Mouse (Mus musculus): Measurements from ENCODE around the gene Foxf1. TPM values are rescaled to one million over a fixed set of nuclear protein-coding genes. Genes with fewer than 3 reads are reported as not detected.

The Foxf1 gene
- 105 and 126 TPM in 2 replicates for polyA plus RNA-seq (2015; fragmentation: Nextera tagmentation; extraction: Ambion mirVana)

DNA sequence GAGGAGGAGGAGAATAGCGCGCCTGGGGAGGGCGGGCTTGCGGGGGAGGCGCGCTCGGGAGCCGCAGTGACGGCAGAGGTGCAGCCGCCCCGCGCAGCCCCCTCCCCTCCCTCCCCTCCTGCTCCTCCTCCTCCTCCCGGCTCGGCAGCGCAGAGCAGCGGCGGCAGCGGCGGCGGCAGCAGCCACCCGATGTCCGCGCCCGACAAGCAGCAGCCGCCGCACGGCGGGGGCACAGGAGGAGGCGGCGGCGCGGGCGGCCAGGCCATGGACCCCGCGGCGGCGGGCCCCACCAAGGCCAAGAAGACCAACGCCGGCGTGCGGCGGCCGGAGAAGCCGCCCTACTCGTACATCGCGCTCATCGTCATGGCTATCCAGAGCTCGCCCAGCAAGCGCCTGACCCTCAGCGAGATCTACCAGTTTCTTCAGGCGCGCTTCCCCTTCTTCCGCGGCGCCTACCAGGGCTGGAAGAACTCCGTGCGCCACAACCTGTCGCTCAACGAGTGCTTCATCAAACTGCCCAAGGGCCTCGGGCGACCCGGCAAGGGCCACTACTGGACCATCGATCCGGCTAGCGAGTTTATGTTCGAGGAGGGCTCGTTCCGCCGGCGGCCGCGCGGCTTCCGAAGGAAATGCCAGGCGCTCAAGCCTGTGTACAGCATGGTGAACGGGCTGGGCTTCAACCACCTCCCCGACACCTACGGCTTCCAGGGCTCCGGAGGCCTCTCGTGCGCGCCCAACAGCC lies at the start of gene Foxf1:
Gene Foxf1 (plus strand): TSS at position 177 of the 742 bp plus-strand sequence.
- Histone ChIP-seq H3K4me1 (replicated peaks) (0 out of 2 replicates have a peak, but pooled peaks cover 2% of the 10 kb centered on the region), H3K9ac (peak within 1 kb of the TSS; percentile 81), H3K27me3 (replicated peaks) (peaks cover 80% of the 10 kb centered on the region), H3K4me3 (replicated peaks) (peak within 1 kb of the TSS; percentile 68), H3K9me3 (no peaks in the 10 kb centered on the region), H3K36me3 (no peaks in the 10 kb centered on the region), H3K4me2 (replicated peaks) (peak within 1 kb of the TSS; percentile 87), H3K27ac (peak within 1 kb of the TSS; percentile 98)
- under 1% methylated on average over 71 of the region's 83 CpGs for WGBS
- ATAC-seq: peak; percentile 76

GRCm38 (mm10) chr8:121035611-121036010 lies 48.6 kb upstream of the Foxf1 start:
- ATAC-seq: no peak

DNA sequence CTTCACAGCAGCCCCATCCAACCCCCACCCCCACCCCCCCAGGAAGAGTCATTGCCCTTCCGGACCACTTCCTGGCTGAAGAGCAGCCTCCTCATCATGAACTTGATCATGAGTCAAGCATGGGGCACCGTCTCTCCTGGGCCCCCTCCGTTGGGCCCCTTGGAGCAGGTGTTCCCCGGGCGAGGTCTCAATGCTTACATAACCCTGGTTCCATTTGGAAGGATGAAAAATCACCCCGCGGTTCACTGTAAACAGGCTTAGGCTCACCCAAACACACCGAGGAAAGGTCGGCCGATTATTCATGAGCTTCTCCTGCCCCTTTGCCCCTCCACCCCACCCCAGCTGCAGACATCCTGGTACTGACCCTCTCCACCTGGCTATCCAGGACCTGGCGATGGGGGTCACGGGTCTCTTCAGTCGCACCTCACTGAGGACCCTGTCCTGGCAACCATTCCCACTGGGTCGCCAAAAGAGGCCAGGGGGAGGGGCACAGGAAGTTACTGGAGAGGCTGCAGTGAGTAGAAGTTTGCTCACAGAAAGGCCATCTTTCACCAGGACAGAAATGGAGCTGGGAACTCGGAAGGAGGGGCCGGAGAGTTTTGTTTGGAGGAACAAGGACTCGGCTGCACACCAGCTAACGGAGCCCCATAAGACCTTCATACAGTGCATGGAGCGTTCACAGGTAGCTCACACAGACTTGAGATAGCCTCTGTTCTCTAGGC lies 40.3 kb upstream of the Foxf1 start:
- peaks cover 9% of the 10 kb centered on the region for H3K4me1 ChIP-seq (replicated peaks)
- H3K36me3 ChIP-seq: no peaks in the 10 kb centered on the region
- peak; percentile 73 for ATAC-seq
- 0 out of 2 replicates have a peak overlapping the region, but pooled peaks have one; percentile 6 for H3K4me3 ChIP-seq (replicated peaks)
- no peaks in the 10 kb centered on the region for H3K27me3 ChIP-seq (replicated peaks)
- H3K27ac ChIP-seq: peak overlapping the region; percentile 75; the same call in 1 of the 2 replicates
- WGBS: 23% methylated on average over 19 of the region's 19 CpGs
- H3K4me2 ChIP-seq (replicated peaks): peak overlapping the region; percentile 42
- H3K9me3 ChIP-seq: no peaks in the 10 kb centered on the region
- no peak overlapping the region for H3K9ac ChIP-seq

More at GRCm38 (mm10) chr8:121035611-121036010, 48.6 kb upstream of the Foxf1 start:
- H3K27me3 ChIP-seq (replicated peaks): no peaks in the 10 kb centered on the region
- no peak overlapping the region for H3K4me3 ChIP-seq (replicated peaks)
- 36% methylated on average over 8 of the region's 8 CpGs for WGBS
- 0 out of 2 replicates have a peak, but pooled peaks cover 3% of the 10 kb centered on the region for H3K4me1 ChIP-seq (replicated peaks)
- H3K36me3 ChIP-seq: no peaks in the 10 kb centered on the region
- no peak overlapping the region for H3K4me2 ChIP-seq (replicated peaks)
- 0 out of 2 replicates have a peak overlapping the region, but pooled peaks have one; percentile 11 for H3K27ac ChIP-seq
- no peak overlapping the region for H3K9ac ChIP-seq
- H3K9me3 ChIP-seq: no peaks in the 10 kb centered on the region

GRCm38 (mm10) chr8:121047441-121047840 lies 36.7 kb upstream of the Foxf1 start:
- no peaks in the 10 kb centered on the region for H3K36me3 ChIP-seq
- no peaks in the 10 kb centered on the region for H3K27me3 ChIP-seq (replicated peaks)
- peaks cover 9% of the 10 kb centered on the region for H3K4me1 ChIP-seq (replicated peaks)
- H3K9me3 ChIP-seq: no peaks in the 10 kb centered on the region
- WGBS: 70% methylated on average over 9 of the region's 9 CpGs
- H3K4me3 ChIP-seq (replicated peaks): no peak overlapping the region
- no peak overlapping the region for H3K27ac ChIP-seq
- no peak overlapping the region for H3K4me2 ChIP-seq (replicated peaks)
- no peak for ATAC-seq
- H3K9ac ChIP-seq: no peak overlapping the region

- Histone ChIP-seq H3K9me3 (no peaks in the 10 kb centered on the region), H3K27me3 (replicated peaks) (no peaks in the 10 kb centered on the region; the same call in 1 of the 2 replicates), H3K27ac (no peak overlapping the region), H3K9ac (no peak overlapping the region), H3K4me3 (replicated peaks) (no peak overlapping the region), H3K4me1 (replicated peaks) (no peaks in the 10 kb centered on the region), H3K4me2 (replicated peaks) (no peak overlapping the region), H3K36me3 (peaks cover 11% of the 10 kb centered on the region; the same call in 1 of the 2 replicates)
- 70% methylated on average over 9 of the region's 9 CpGs for WGBS
- no peak for ATAC-seq
Observed at GRCm38 (mm10) chr8:121058081-121058480, 26.1 kb upstream of the Foxf1 start.

GRCm38 (mm10) chr8:121059098-121059497 lies 25.1 kb upstream of the Foxf1 start:
- no peaks in the 10 kb centered on the region for H3K9me3 ChIP-seq
- H3K36me3 ChIP-seq: peaks cover 11% of the 10 kb centered on the region; the same call in 1 of the 2 replicates
- 0 out of 2 replicates have a peak, but pooled peaks cover 2% of the 10 kb centered on the region for H3K4me1 ChIP-seq (replicated peaks)
- 84% methylated on average over 7 of the region's 7 CpGs for WGBS
- H3K9ac ChIP-seq: no peak overlapping the region
- no peak overlapping the region for H3K27ac ChIP-seq
- no peak for ATAC-seq
- no peaks in the 10 kb centered on the region; the same call in 1 of the 2 replicates for H3K27me3 ChIP-seq (replicated peaks)
- H3K4me2 ChIP-seq (replicated peaks): no peak overlapping the region
- no peak overlapping the region for H3K4me3 ChIP-seq (replicated peaks)

GRCm38 (mm10) chr8:121062521-121062920 lies 21.7 kb upstream of the Foxf1 start:
- no peak overlapping the region for H3K27ac ChIP-seq
- 83% methylated on average over 6 of the region's 6 CpGs for WGBS
- no peaks in the 10 kb centered on the region for H3K9me3 ChIP-seq
- H3K4me1 ChIP-seq (replicated peaks): 0 out of 2 replicates have a peak, but pooled peaks cover 2% of the 10 kb centered on the region
- no peak for ATAC-seq
- no peaks in the 10 kb centered on the region; the same call in 1 of the 2 replicates for H3K27me3 ChIP-seq (replicated peaks)
- H3K4me3 ChIP-seq (replicated peaks): no peak overlapping the region
- H3K4me2 ChIP-seq (replicated peaks): no peak overlapping the region
- peaks cover 14% of the 10 kb centered on the region; the same call in 1 of the 2 replicates for H3K36me3 ChIP-seq
- no peak overlapping the region for H3K9ac ChIP-seq

DNA sequence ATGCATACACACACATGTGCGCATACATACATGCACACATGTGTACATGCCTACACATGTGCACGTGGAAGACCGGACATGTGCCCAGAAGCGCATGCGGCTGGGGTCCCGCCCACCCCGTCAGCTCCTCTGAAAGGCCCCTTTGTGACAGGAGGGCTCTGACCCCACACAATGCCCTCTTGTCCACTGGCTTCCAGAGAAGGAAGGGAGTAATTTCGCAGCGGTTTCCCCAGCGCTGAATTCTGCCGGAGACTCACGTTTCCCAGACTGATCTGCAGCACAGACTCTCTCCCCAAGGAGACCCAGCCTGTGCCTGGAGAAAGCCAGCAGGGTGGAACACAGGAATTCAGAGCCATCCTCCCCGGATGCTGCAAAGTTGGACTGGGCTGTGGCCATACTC lies 20.5 kb upstream of the Foxf1 start:
- H3K9ac ChIP-seq: no peak overlapping the region
- no peaks in the 10 kb centered on the region; the same call in 1 of the 2 replicates for H3K27me3 ChIP-seq (replicated peaks)
- H3K4me2 ChIP-seq (replicated peaks): no peak overlapping the region
- H3K36me3 ChIP-seq: peaks cover 10% of the 10 kb centered on the region; the same call in 1 of the 2 replicates
- H3K4me3 ChIP-seq (replicated peaks): no peak overlapping the region
- H3K9me3 ChIP-seq: no peaks in the 10 kb centered on the region
- H3K4me1 ChIP-seq (replicated peaks): 0 out of 2 replicates have a peak, but pooled peaks cover 2% of the 10 kb centered on the region
- WGBS: 65% methylated on average over 13 of the region's 13 CpGs
- no peak for ATAC-seq
- H3K27ac ChIP-seq: no peak overlapping the region

DNA sequence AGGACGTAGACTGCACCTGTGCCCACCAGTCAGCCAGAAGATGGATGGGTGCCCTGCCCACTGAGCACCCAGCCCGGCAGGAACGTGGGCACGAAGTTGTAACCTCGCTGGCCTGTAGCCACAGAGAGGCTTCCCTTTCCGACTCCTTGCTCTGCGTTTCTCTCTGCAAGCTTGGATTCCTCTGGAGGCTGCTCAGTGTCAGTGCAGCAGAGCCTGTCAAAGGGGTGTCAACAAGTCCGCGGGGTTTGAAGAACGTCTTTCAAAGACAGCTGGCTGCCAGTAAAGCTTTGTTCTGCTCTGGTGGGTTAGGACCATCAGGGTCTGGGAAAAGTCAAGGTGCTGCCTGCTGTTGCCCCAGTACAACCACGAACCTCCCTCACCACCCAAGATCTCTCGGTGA lies 12.7 kb upstream of the Foxf1 start:
- ATAC-seq: peak; percentile 31; the same call in 1 of the 2 replicates
- Histone ChIP-seq H3K9ac (peak overlapping the region; percentile 2; the same call in 1 of the 2 replicates), H3K36me3 (no peaks in the 10 kb centered on the region), H3K4me3 (replicated peaks) (no peak overlapping the region), H3K4me1 (replicated peaks) (peaks cover 28% of the 10 kb centered on the region), H3K9me3 (no peaks in the 10 kb centered on the region), H3K27me3 (replicated peaks) (peaks cover 37% of the 10 kb centered on the region), H3K4me2 (replicated peaks) (0 out of 2 replicates have a peak overlapping the region, but pooled peaks have one; percentile 11), H3K27ac (peak overlapping the region; percentile 36; the same call in 1 of the 2 replicates)
- WGBS: 6% methylated on average over 12 of the region's 12 CpGs

DNA sequence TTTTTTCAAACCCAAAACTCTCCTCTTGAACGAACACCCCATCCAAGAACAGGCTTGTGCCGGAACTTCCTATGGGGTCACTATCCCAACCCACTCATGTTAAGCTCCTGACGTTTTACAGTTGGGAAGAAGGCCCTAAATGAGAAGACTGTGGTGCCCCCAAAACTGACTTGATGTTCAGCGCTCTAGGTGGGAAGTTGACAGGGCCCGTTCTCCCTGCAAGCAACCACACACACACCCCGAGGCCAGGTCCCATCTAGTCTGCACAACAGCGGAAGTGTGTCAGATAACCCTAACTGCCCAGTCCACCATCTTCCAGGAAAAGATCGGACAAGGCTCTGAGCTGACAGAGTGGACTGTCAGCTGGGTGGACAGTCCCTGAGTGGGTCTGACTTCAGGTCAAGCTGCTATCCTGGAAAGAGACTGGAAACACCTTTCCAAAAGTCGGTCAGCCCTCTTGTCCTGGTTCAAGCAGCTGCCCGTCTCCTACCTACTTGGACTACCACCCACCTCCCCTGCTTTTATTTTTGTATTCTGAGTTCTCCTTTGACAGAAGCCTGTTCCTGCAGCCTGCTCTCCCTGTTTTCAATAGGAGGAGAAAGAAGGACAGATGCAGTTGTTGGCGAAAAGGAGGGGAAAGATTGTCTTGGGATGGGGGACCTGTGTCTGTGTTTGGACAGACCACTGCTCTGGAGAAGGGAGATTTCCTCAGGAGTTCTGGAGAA lies 11.6 kb upstream of the Foxf1 start:
- no peak for ATAC-seq
- no peaks in the 10 kb centered on the region for H3K36me3 ChIP-seq
- H3K4me2 ChIP-seq (replicated peaks): peak overlapping the region; percentile 65
- WGBS: 41% methylated on average over 11 of the region's 11 CpGs
- peaks cover 48% of the 10 kb centered on the region for H3K27me3 ChIP-seq (replicated peaks)
- H3K9me3 ChIP-seq: no peaks in the 10 kb centered on the region
- peak overlapping the region; percentile 24; the same call in 1 of the 2 replicates for H3K9ac ChIP-seq
- H3K27ac ChIP-seq: peak overlapping the region; percentile 80
- 0 out of 2 replicates have a peak overlapping the region, but pooled peaks have one; percentile 32 for H3K4me3 ChIP-seq (replicated peaks)
- peaks cover 28% of the 10 kb centered on the region for H3K4me1 ChIP-seq (replicated peaks)
